Mouse (Mus musculus) C3H10T1/2 (cell line): Measurements from ENCODE around the gene Pdgfa. TPM values are rescaled to one million over a fixed set of nuclear protein-coding genes. Genes with fewer than 3 reads are reported as not detected.

Experiments used
- polyA plus RNA-seq, 2 experiments: library from polyadenylated mRNA; unstranded; fragments of >200 nt; fragmentation: generic; extraction: Trizol; gene quantifications; one replicate each; pipeline ENCODE4 v1.2.1; 2012; ENCODE audit warnings: missing spikeins in 2 of 2

Gene Pdgfa
- 10 to 100 TPM; 21.9 to 25.9 TPM for polyA plus RNA-seq

DNA sequence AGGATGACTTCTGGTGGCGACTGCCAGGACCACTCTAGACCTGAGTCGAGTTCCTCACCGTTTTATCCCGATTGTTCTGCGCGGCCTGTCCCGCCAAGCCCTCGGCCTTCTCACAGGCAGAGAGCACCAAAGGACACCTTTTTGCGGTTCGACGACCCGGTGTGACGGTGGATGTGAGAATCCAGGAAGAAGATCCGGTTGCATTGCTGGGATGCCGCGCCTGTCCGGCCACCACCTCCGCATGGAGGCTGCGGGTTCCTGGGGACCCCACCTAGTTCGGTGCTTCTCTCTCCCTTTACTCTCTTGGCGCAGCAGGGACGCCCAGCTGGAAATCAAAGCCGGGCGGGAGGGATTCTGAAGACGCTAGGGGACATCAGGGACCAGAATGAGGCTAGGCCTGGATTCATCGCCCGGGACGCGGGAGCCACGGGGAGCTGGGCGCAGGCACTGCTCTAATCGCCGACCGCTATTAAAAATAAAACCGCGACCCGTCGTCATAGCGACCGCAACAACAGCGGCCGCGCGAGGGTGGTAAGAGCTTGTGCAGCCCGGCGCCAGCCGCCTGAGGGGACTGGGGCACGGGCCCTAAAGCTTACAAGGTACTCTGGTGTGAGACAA lies at the start of gene Pdgfa:
TSS of gene Pdgfa (minus strand) at position 200 of the 618 bp plus-strand sequence.

Other genes starting within 250 kb of the Pdgfa start
- gene Fam20c, start 242.9 kb downstream of the Pdgfa start, polyA plus RNA-seq, result 10 to 100 TPM in 1 of 2 experiments, 1 to 10 TPM in 1; 8.0 to 31.7 TPM
- gene Gm5294, start 177.3 kb downstream of the Pdgfa start, polyA plus RNA-seq, result not detected
- under 1 TPM; 0.11 to 0.61 TPM for gene Prkar1b, start 152.6 kb upstream of the Pdgfa start, polyA plus RNA-seq
- 1 to 10 TPM; 4.3 to 8.9 TPM for gene Dnaaf5, start 152.9 kb upstream of the Pdgfa start, polyA plus RNA-seq
- 10 to 100 TPM in 1 of 2 experiments, 1 to 10 TPM in 1; 4.6 to 37.3 TPM for gene Sun1, start 203.3 kb upstream of the Pdgfa start, polyA plus RNA-seq